Mouse (Mus musculus): ENCODE data around the gene Tet2. TPM values are rescaled to one million over a fixed set of nuclear protein-coding genes. Genes with fewer than 3 reads are reported as not detected.

Tet2 gene
- polyA plus RNA-seq, 1 experiment from 2014 or later = 17.8 TPM

GRCm38 (mm10) chr3:133435141-133435773, 109.7 kb downstream of the Tet2 start:
- Histone ChIP-seq H3K9me3 (no peaks in the 10 kb centered on the region), H3K4me2 (no peak overlapping the region), H3K36me3 (no peaks in the 10 kb centered on the region), H3K4me1 (no peaks in the 10 kb centered on the region), H3K27me3 (no peaks in the 10 kb centered on the region), H3K9ac (no peak overlapping the region), H3K4me3 (no peak overlapping the region), H3K27ac (no peak overlapping the region)
- 90% methylated on average over 6 of the region's 6 CpGs for WGBS
- no peak for ATAC-seq (ENCODE audit: borderline replicate concordance, extremely low read depth, low FRiP score, low TSS enrichment)

GRCm38 (mm10) chr3:133429394-133430173, 115.4 kb downstream of the Tet2 start:
- WGBS = 67% methylated on average over 4 of the region's 4 CpGs
- Histone ChIP-seq H3K4me1 (no peaks in the 10 kb centered on the region), H3K9me3 (no peaks in the 10 kb centered on the region), H3K4me2 (no peak overlapping the region), H3K27ac (no peak overlapping the region), H3K27me3 (no peaks in the 10 kb centered on the region), H3K4me3 (no peak overlapping the region), H3K9ac (no peak overlapping the region), H3K36me3 (no peaks in the 10 kb centered on the region)
- no peak for ATAC-seq (ENCODE audit: borderline replicate concordance, extremely low read depth, low FRiP score, low TSS enrichment)

- Histone ChIP-seq H3K27me3 (no peaks in the 10 kb centered on the region), H3K9me3 (no peaks in the 10 kb centered on the region), H3K36me3 (no peaks in the 10 kb centered on the region), H3K9ac (no peak overlapping the region), H3K27ac (no peak overlapping the region), H3K4me2 (no peak overlapping the region), H3K4me1 (no peaks in the 10 kb centered on the region), H3K4me3 (no peak overlapping the region)
- WGBS = 62% methylated on average over 4 of the region's 4 CpGs
- no peak for ATAC-seq (ENCODE audit: borderline replicate concordance, extremely low read depth, low FRiP score, low TSS enrichment)
Measured at GRCm38 (mm10) chr3:133428003-133428402, 116.9 kb downstream of the Tet2 start.

- ATAC-seq (ENCODE audit: borderline replicate concordance, extremely low read depth, low FRiP score, low TSS enrichment) = no peak
- no peaks in the 10 kb centered on the region for H3K9me3 ChIP-seq
- no peaks in the 10 kb centered on the region for H3K27me3 ChIP-seq
- H3K9ac ChIP-seq = no peak overlapping the region
- no peak overlapping the region for H3K27ac ChIP-seq
- H3K4me3 ChIP-seq = no peak overlapping the region
- no peak overlapping the region for H3K4me2 ChIP-seq
- no peaks in the 10 kb centered on the region for H3K36me3 ChIP-seq
- H3K4me1 ChIP-seq = no peaks in the 10 kb centered on the region
Measured at GRCm38 (mm10) chr3:133423073-133423472, 121.9 kb downstream of the Tet2 start.

- ATAC-seq (ENCODE audit: borderline replicate concordance, extremely low read depth, low FRiP score, low TSS enrichment) = no peak
- H3K36me3 ChIP-seq = no peaks in the 10 kb centered on the region
- no peak overlapping the region for H3K27ac ChIP-seq
- H3K9me3 ChIP-seq = no peaks in the 10 kb centered on the region
- H3K4me1 ChIP-seq = no peaks in the 10 kb centered on the region
- whole genome bisulfite sequencing = 80% methylated on average over 4 of the region's 4 CpGs
- H3K4me2 ChIP-seq = no peak overlapping the region
- no peaks in the 10 kb centered on the region for H3K27me3 ChIP-seq
- no peak overlapping the region for H3K9ac ChIP-seq
- no peak overlapping the region for H3K4me3 ChIP-seq
Measured at GRCm38 (mm10) chr3:133414747-133415146, 130.2 kb downstream of the Tet2 start.

Small RNA genes within 50 kb of the gene (microRNA-seq; reads per million reads assigned to microRNA genes)
- not detected for gene Gm25042

Other genes with a start within 250 kb of the Tet2 start
- gene Ppa2, start 235.0 kb downstream of the Tet2 start, polyA plus RNA-seq (2015; fragmentation: Nextera tagmentation; extraction: Ambion mirVana) = 116 and 118 TPM in 2 replicates

All from lung, embryonic 15.5 days (tissue).